Mouse (Mus musculus) neural tube, embryonic 13.5 days (tissue): ENCODE results near the gene Tead3. TPM values are rescaled to one million over a fixed set of nuclear protein-coding genes. Genes with fewer than 3 reads are reported as not detected.
"Not testable (repeated sequence)": the region's sequence is repeated elsewhere in the genome, so short reads cannot be mapped to it uniquely, and the experiment has no call there.

Experiments used
- ATAC-seq: fragments of 200-750 bp; cut with Nextera tagmentation; 2 replicates; pipeline ENCODE4 v1.8.0; 2017; ENCODE audit warnings: low read depth, mild to moderate bottlenecking, moderate TSS enrichment, moderate library complexity
- H3K27ac ChIP-seq: fragments of 300-500 bp; sonication (generic); replicated peaks from 2 replicates; pipeline ENCODE4 v1.5.1; 2015; ENCODE audit warnings: moderate library complexity, mild to moderate bottlenecking, inconsistent platforms
- H3K27me3 ChIP-seq: fragments of 300-500 bp; sonication (generic); 2 replicates; pipeline ENCODE4 v1.6.1; 2015; ENCODE audit warnings: mild to moderate bottlenecking, inconsistent platforms
- H3K36me3 ChIP-seq: fragments of 300-500 bp; sonication (generic); 2 replicates; pipeline ENCODE4 v1.6.1; 2015; ENCODE audit warnings: mild to moderate bottlenecking, inconsistent platforms
- H3K4me1 ChIP-seq: fragments of 300-500 bp; sonication (generic); replicated peaks from 2 replicates; pipeline ENCODE4 v1.6.1; 2015; ENCODE audit warnings: inconsistent platforms
- H3K4me2 ChIP-seq: fragments of 300-500 bp; sonication (generic); 2 replicates; pipeline ENCODE4 v1.6.1; 2015; ENCODE audit warnings: inconsistent platforms, mild to moderate bottlenecking, moderate library complexity
- H3K4me3 ChIP-seq: fragments of 300-500 bp; sonication (generic); 2 replicates; pipeline ENCODE4 v1.5.1; 2015; ENCODE audit warnings: mild to moderate bottlenecking, inconsistent platforms
- H3K9ac ChIP-seq: fragments of 300-500 bp; sonication (generic); 2 replicates; pipeline ENCODE4 v1.6.1; 2015; ENCODE audit warnings: moderate library complexity, mild to moderate bottlenecking, inconsistent platforms
- H3K9me3 ChIP-seq: fragments of 300-500 bp; sonication (generic); 2 replicates; pipeline ENCODE4 v1.6.1; 2016; ENCODE audit warnings: inconsistent platforms
- WGBS: fragments of 180-500 bp; shearing (Covaris S2); methylation state at CpG from one replicate; pipeline ENCODE4 v1.1.7; 2015; 5-methylcytosine and 5-hydroxymethylcytosine counted together
- polyA plus RNA-seq: library from polyadenylated mRNA; unstranded; fragments of >200 nt; fragmentation: Nextera tagmentation; extraction: Ambion mirVana; gene quantifications from 2 replicates; pipeline ENCODE4 v1.2.1, GENCODE M21; 2015

The Tead3 gene
- polyA plus RNA-seq, 1 experiment from 2014 or later, result 2.1 TPM

DNA sequence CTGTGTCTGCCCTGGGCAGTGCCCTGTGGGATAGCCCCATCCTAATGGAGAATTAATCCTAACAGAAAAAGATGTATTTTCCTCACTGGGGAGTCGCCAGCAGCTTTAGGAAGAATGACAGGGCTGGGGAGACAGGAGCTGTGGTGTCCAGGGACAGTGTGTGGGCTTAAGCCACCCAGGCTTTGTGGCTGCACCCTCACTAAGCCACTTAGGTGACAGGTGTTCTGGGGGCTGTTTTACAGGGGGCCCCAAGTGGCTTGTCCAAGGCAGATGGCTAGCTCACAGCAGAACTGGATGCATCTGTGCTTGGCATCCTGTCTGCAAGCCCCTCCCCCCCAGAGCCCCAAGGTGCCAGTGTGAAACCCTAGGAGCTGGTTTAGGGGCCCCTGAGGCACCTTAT is 21.3 kb upstream of the Tead3 start:
- Histone ChIP-seq H3K36me3 (no peaks in the 10 kb centered on the region), H3K27ac (no peak overlapping the region), H3K9me3 (no peaks in the 10 kb centered on the region), H3K4me2 (no peak overlapping the region), H3K27me3 (peaks cover 42% of the 10 kb centered on the region), H3K4me3 (no peak overlapping the region), H3K4me1 (0 out of 2 replicates have a peak, but pooled peaks cover 3% of the 10 kb centered on the region), H3K9ac (no peak overlapping the region)
- WGBS, result 70% methylated on average over 1 of the region's 1 CpGs
- ATAC-seq, result no peak

GRCm38 (mm10) chr17:28371286-28371685 is 20.7 kb upstream of the Tead3 start:
- WGBS, result 67% methylated on average over 2 of the region's 2 CpGs

GRCm38 (mm10) chr17:28369056-28369455 is 18.4 kb upstream of the Tead3 start:
- no peak overlapping the region for H3K4me3 ChIP-seq
- no peaks in the 10 kb centered on the region for H3K9me3 ChIP-seq
- ATAC-seq, result no peak
- peaks cover 36% of the 10 kb centered on the region for H3K27me3 ChIP-seq
- no peaks in the 10 kb centered on the region for H3K36me3 ChIP-seq
- no peak overlapping the region for H3K27ac ChIP-seq
- H3K9ac ChIP-seq, result no peak overlapping the region
- 88% methylated on average over 5 of the region's 5 CpGs for WGBS
- H3K4me2 ChIP-seq, result no peak overlapping the region
- peaks cover 6% of the 10 kb centered on the region for H3K4me1 ChIP-seq

More at GRCm38 (mm10) chr17:28371286-28371685, 20.7 kb upstream of the Tead3 start:
- Histone ChIP-seq H3K9ac (no peak overlapping the region), H3K9me3 (no peaks in the 10 kb centered on the region), H3K27ac (no peak overlapping the region), H3K27me3 (peaks cover 37% of the 10 kb centered on the region), H3K4me1 (0 out of 2 replicates have a peak, but pooled peaks cover 3% of the 10 kb centered on the region), H3K36me3 (no peaks in the 10 kb centered on the region), H3K4me3 (no peak overlapping the region), H3K4me2 (no peak overlapping the region)
- no peak for ATAC-seq

GRCm38 (mm10) chr17:28368449-28368848 is 17.8 kb upstream of the Tead3 start:
- H3K27me3 ChIP-seq, result peaks cover 36% of the 10 kb centered on the region
- no peak for ATAC-seq
- H3K4me2 ChIP-seq, result no peak overlapping the region
- WGBS, result 5% methylated on average over 13 of the region's 13 CpGs
- peaks cover 12% of the 10 kb centered on the region for H3K4me1 ChIP-seq
- H3K9me3 ChIP-seq, result no peaks in the 10 kb centered on the region
- H3K27ac ChIP-seq, result no peak overlapping the region
- no peak overlapping the region for H3K4me3 ChIP-seq
- no peaks in the 10 kb centered on the region for H3K36me3 ChIP-seq
- H3K9ac ChIP-seq, result no peak overlapping the region

DNA sequence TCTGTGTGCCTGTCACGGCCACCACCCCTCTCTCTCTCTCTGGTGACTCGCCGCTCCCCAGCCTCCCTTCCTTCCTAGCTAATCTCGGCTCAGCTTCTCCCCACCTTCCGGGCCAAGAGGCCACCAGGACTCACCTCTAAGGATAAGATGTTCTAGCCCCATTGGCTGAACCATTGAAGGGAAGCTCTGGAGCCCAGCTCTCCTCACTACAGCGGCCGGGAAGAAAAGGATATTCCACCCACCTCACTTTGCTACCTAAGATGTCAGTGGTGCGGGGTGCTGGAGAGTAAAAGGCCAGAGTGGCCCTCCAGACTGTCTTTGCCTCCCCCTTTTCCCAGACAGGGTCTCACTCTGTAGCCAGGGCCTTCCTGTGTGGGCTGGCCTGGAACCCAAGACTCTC is 14.5 kb upstream of the Tead3 start, which contains the start of gene Tulp1:
TSS of gene Tulp1 (minus strand) at position 101 of the 400 bp plus-strand sequence.
- peak within 1 kb of the TSS; percentile 34 for H3K4me2 ChIP-seq
- H3K27ac ChIP-seq, result no peak within 1 kb of the TSS
- 21% methylated on average over 8 of the region's 8 CpGs for whole genome bisulfite sequencing
- no peak within 1 kb of the TSS for H3K9ac ChIP-seq
- no peaks in the 10 kb centered on the region for H3K9me3 ChIP-seq
- H3K27me3 ChIP-seq, result peaks cover 63% of the 10 kb centered on the region
- ATAC-seq, result no peak
- peaks cover 26% of the 10 kb centered on the region for H3K4me1 ChIP-seq
- peak within 1 kb of the TSS; percentile 11; the same call in 1 of the 2 replicates for H3K4me3 ChIP-seq
- no peaks in the 10 kb centered on the region for H3K36me3 ChIP-seq

- Histone ChIP-seq H3K36me3 (no peaks in the 10 kb centered on the region), H3K4me2 (no peak overlapping the region)
- ATAC-seq, result no peak
These were observed 12.9 kb upstream of the Tead3 start for GRCm38 (mm10) chr17:28363507-28363906.

DNA sequence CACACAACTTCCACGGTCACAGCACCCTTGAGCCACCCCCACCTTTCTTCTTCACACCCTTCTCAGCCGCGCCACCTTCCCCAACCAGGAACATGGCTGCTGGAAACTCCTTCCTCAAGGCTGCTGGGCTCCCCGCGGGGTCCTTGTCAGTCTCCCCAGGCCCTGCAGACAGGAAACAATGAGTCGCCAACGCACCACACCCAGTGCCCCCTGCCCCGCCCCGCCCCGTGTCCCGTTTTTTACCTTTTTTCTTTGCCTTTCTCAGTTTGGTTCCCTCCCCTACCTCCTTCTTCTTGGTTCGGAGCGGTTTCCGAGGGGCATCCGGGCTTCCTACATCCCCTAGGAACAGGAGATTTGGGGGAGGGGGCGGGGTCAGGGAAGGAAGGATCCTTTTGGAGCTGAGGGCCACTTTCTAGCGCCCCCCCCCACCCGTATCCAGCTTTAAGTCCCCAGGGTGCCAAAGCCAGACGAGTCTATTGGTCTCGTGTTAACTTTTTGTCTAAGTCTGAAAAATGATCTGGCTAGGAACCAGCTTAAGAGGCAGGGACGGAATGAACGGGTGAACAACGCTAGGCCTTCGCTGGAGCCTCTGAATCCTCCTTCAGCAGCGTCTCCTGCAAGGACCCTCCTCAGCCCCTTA is 12.2 kb upstream of the Tead3 start:
- Histone ChIP-seq H3K4me3 (peak overlapping the region; percentile 29), H3K27me3 (peaks cover 83% of the 10 kb centered on the region), H3K4me2 (peak overlapping the region; percentile 55), H3K36me3 (no peaks in the 10 kb centered on the region), H3K9me3 (no peaks in the 10 kb centered on the region), H3K27ac (no peak overlapping the region), H3K4me1 (peaks cover 26% of the 10 kb centered on the region), H3K9ac (peak overlapping the region; percentile 56)
- 0 out of 2 replicates have a peak, but pooled peaks have one; percentile 8 for ATAC-seq
- 2% methylated on average over 25 of the region's 25 CpGs for WGBS

More at GRCm38 (mm10) chr17:28363507-28363906, 12.9 kb upstream of the Tead3 start:
- H3K27me3 ChIP-seq, result peaks cover 78% of the 10 kb centered on the region
- H3K27ac ChIP-seq, result no peak overlapping the region
- 5% methylated on average over 6 of the region's 6 CpGs for WGBS
- H3K4me1 ChIP-seq, result peaks cover 26% of the 10 kb centered on the region
- H3K9me3 ChIP-seq, result no peaks in the 10 kb centered on the region
- no peak overlapping the region for H3K4me3 ChIP-seq
- H3K9ac ChIP-seq, result no peak overlapping the region

GRCm38 (mm10) chr17:28361921-28362652 is 11.5 kb upstream of the Tead3 start:
- ATAC-seq, result 0 out of 2 replicates have a peak, but pooled peaks have one; percentile 49
- H3K4me2 ChIP-seq, result peak overlapping the region; percentile 55
- peak overlapping the region; percentile 29 for H3K4me3 ChIP-seq
- peaks cover 26% of the 10 kb centered on the region for H3K4me1 ChIP-seq
- H3K27me3 ChIP-seq, result peaks cover 87% of the 10 kb centered on the region
- no peaks in the 10 kb centered on the region for H3K9me3 ChIP-seq
- H3K36me3 ChIP-seq, result no peaks in the 10 kb centered on the region
- 30% methylated on average over 11 of the region's 11 CpGs for WGBS
- no peak overlapping the region for H3K27ac ChIP-seq
- no peak overlapping the region for H3K9ac ChIP-seq

- WGBS, result 78% methylated on average over 9 of the region's 9 CpGs
- no peak overlapping the region for H3K4me2 ChIP-seq
- no peaks in the 10 kb centered on the region for H3K36me3 ChIP-seq
- no peaks in the 10 kb centered on the region for H3K9me3 ChIP-seq
- no peak overlapping the region for H3K9ac ChIP-seq
- peaks cover 85% of the 10 kb centered on the region for H3K27me3 ChIP-seq
- no peak overlapping the region for H3K4me3 ChIP-seq
- ATAC-seq, result no peak
- peaks cover 26% of the 10 kb centered on the region for H3K4me1 ChIP-seq
- H3K27ac ChIP-seq, result no peak overlapping the region
These were observed 10.1 kb upstream of the Tead3 start for GRCm38 (mm10) chr17:28360531-28361277.

DNA sequence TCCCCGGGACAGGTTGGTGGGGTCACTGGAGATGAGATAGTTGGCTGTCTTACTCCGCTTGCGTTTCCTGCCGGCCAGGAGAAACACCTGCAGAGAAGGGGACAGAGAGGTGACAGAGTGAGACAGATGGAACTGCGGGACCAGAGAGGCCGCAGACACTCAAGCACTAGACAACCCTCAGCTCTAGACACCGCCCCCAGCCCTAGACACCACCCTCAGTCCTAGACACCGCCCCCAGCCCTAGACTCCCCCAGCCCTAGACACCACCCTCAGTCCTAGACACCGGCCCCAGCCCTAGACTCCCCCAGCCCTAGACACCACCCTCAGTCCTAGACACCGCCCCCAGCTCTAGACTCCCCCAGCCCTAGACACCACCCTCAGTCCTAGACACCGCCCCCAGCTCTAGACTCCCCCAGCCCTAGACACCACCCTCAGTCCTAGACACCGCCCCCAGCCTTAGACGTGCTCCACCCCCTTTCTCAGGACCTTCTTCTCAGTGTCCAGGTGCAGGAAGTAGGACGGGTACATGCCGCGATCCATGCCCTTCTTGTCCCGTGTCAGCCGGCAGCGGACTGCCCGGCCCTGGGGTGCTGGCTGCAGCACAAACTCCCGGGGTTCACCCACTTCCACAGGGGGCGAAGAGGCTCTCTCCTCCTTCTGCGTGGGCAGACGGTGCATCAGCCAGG is 8.1 kb upstream of the Tead3 start:
- H3K9me3 ChIP-seq, H3K27ac ChIP-seq, H3K9ac ChIP-seq, ATAC-seq, H3K4me2 ChIP-seq, H3K4me3 ChIP-seq, H3K36me3 ChIP-seq: not testable (repeated sequence)
- 16% methylated on average over 22 of the region's 24 CpGs for WGBS
- Histone ChIP-seq H3K27me3 (peaks cover 73% of the 10 kb centered on the region), H3K4me1 (peaks cover 17% of the 10 kb centered on the region)

DNA sequence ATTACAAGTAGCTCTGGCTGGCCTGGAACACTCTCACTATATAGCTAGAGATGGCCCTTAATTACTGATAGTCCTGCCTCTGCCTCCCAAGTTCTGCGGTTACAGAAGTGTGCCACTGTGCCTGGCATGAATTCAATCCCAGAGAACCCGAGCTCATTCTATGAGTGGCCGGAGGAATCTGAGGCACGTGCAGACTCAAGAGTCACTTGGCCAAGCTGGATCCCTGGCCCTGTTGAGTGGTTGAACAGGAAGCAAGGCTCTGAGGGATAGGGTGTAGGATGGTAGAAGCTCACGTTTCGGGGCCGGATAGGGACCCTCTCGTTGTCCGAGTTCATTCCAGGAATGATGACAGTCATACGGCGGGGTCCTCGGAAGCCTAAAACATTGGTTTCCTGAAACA is 5.3 kb upstream of the Tead3 start:
- Histone ChIP-seq H3K9ac (no peak overlapping the region), H3K4me2 (no peak overlapping the region), H3K4me3 (no peak overlapping the region), H3K4me1 (peaks cover 12% of the 10 kb centered on the region), H3K27me3 (peaks cover 75% of the 10 kb centered on the region), H3K36me3 (no peaks in the 10 kb centered on the region), H3K27ac (no peak overlapping the region), H3K9me3 (no peaks in the 10 kb centered on the region)
- WGBS, result 88% methylated on average over 12 of the region's 12 CpGs
- ATAC-seq, result no peak
